20 mouse cellular contexts compared by ENCODE assay signal in the genomic region with DNA sequence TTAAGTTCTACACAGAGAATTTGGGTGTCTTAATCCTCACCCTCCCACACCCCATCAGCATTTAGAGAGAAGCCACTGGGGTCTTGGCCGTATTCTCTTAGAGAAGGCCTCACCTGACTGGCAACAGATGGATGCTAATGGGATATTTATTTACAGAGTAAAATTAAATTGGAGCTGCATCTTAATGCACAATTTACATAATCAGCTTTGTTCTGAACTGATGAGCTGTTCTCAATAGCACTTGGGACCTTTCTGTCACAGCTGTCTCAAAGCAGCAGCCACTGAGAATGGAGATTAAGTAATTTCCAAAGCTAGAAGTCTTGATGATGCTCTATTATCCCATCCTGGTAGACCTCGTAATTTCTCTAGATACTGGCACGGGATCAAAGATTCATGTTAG. TPM values are rescaled to one million over a fixed set of nuclear protein-coding genes. Genes with fewer than 3 reads are reported as not detected.
DNase-seq lines count a peak whose midpoint lies in the region; ATAC-seq and TF ChIP-seq lines count a peak whose summit lies in the region.
"Had no signal": no experiment of that assay in that cellular context is flagged by ENCODE, and none has a peak within 500 bp of the region (broad histone marks: within the 10 kb centered on the region; RNA-seq: fewer than 3 reads in every experiment).

No protein-coding gene starts in this region.

- WGBS in midbrain, embryonic 11.5 days: 65% methylated on average over 3 of the region's 3 CpGs
- 75% methylated on average over 3 of the region's 3 CpGs for WGBS in midbrain, embryonic 10.5 days
- WGBS in forebrain, embryonic 15.5 days: 9% methylated on average over 3 of the region's 3 CpGs
- WGBS in midbrain, embryonic 12.5 days: 41% methylated on average over 3 of the region's 3 CpGs
- WGBS in neural tube, embryonic 15.5 days: 20% methylated on average over 3 of the region's 3 CpGs

- no peaks in the 10 kb centered on the region for H3K36me3 ChIP-seq in midbrain, embryonic 11.5 days (ENCODE audit: control insufficient read depth, insufficient read depth, low read length)
- H3K36me3 ChIP-seq in midbrain, embryonic 10.5 days: no peaks in the 10 kb centered on the region
- H3K36me3 ChIP-seq in forebrain, embryonic 15.5 days: no peaks in the 10 kb centered on the region
- no peaks in the 10 kb centered on the region for H3K36me3 ChIP-seq in midbrain, embryonic 12.5 days
- H3K36me3 ChIP-seq in neural tube, embryonic 15.5 days: no peaks in the 10 kb centered on the region
- H3K36me3 ChIP-seq: heart, embryonic 10.5 days had no signal

- no peak overlapping the region for H3K4me3 ChIP-seq in midbrain, embryonic 11.5 days (ENCODE audit: low read depth, low read length)
- H3K4me3 ChIP-seq in midbrain, embryonic 10.5 days: no peak overlapping the region
- H3K4me3 ChIP-seq in forebrain, embryonic 15.5 days: no peak overlapping the region
- no peak overlapping the region for H3K4me3 ChIP-seq in midbrain, embryonic 12.5 days
- no peak overlapping the region for H3K4me3 ChIP-seq in neural tube, embryonic 15.5 days (replicated peaks)
- H3K4me3 ChIP-seq in gastrocnemius, adult 2 months: no peak overlapping the region
- H3K4me3 ChIP-seq: heart, embryonic 10.5 days; megakaryocyte, embryonic 14.5 days had no signal

- DNase-seq in midbrain, embryonic 11.5 days (ENCODE audit: low spot score, missing footprints): no peak
- no peak for DNase-seq in midbrain, embryonic 10.5 days (ENCODE audit: low spot score)
- DNase-seq in gastrocnemius, adult 2 months: no peak
- no peak for DNase-seq in embryo, embryonic 10 days (ENCODE audit: low spot score)
- DNase-seq: gastrocnemius, postnatal 25 days had no signal

- no peak overlapping the region for H3K27ac ChIP-seq in midbrain, embryonic 11.5 days (ENCODE audit: low read depth, low read length)
- H3K27ac ChIP-seq in midbrain, embryonic 10.5 days (replicated peaks): no peak overlapping the region
- peak overlapping the region; percentile 79 for H3K27ac ChIP-seq in forebrain, embryonic 15.5 days (replicated peaks)
- H3K27ac ChIP-seq in midbrain, embryonic 12.5 days (replicated peaks): peak overlapping the region; percentile 35
- H3K27ac ChIP-seq in neural tube, embryonic 15.5 days (replicated peaks): peak overlapping the region; percentile 63
- no peak overlapping the region for H3K27ac ChIP-seq in gastrocnemius, adult 2 months
- H3K27ac ChIP-seq: heart, embryonic 10.5 days had no signal

- H3K9ac ChIP-seq in midbrain, embryonic 11.5 days (ENCODE audit: low read length): no peak overlapping the region
- no peak overlapping the region for H3K9ac ChIP-seq in forebrain, embryonic 15.5 days (replicated peaks)
- no peak overlapping the region for H3K9ac ChIP-seq in midbrain, embryonic 12.5 days (replicated peaks)
- H3K9ac ChIP-seq in neural tube, embryonic 15.5 days (replicated peaks): no peak overlapping the region

- intact Hi-C loops in gastrocnemius, adult 2 months (cut with DNase I): no loop called here

- H3K27me3 ChIP-seq in midbrain, embryonic 11.5 days (ENCODE audit: control insufficient read depth, insufficient read depth, low read length): no peaks in the 10 kb centered on the region
- no peaks in the 10 kb centered on the region for H3K27me3 ChIP-seq in midbrain, embryonic 10.5 days (ENCODE audit: low read depth, poor library complexity, severe bottlenecking)
- H3K27me3 ChIP-seq in forebrain, embryonic 15.5 days: no peaks in the 10 kb centered on the region
- H3K27me3 ChIP-seq in midbrain, embryonic 12.5 days: peaks cover 8% of the 10 kb centered on the region; the same call in 1 of the 2 replicates
- 0 out of 2 replicates have a peak, but pooled peaks cover 4% of the 10 kb centered on the region for H3K27me3 ChIP-seq in neural tube, embryonic 15.5 days (replicated peaks)

- TF ChIP-seq CTCF in gastrocnemius, adult 2 months (IDR thresholded peaks at IDR 0.05): no peak

- H3K9me3 ChIP-seq in midbrain, embryonic 11.5 days (ENCODE audit: control insufficient read depth, low read length): no peaks in the 10 kb centered on the region
- no peaks in the 10 kb centered on the region for H3K9me3 ChIP-seq in midbrain, embryonic 10.5 days (replicated peaks)
- H3K9me3 ChIP-seq in forebrain, embryonic 15.5 days: no peaks in the 10 kb centered on the region
- no peaks in the 10 kb centered on the region for H3K9me3 ChIP-seq in midbrain, embryonic 12.5 days
- H3K9me3 ChIP-seq in neural tube, embryonic 15.5 days (replicated peaks): no peaks in the 10 kb centered on the region
- H3K9me3 ChIP-seq: heart, embryonic 10.5 days had no signal

- peak; percentile 27; the same call in 1 of the 2 replicates for ATAC-seq in midbrain, embryonic 11.5 days (ENCODE audit: low FRiP score)
- ATAC-seq in forebrain, embryonic 15.5 days (replicated peaks): peak; percentile 74
- ATAC-seq in midbrain, embryonic 12.5 days (ENCODE audit: low FRiP score, low read depth): peak; percentile 56
- ATAC-seq in neural tube, embryonic 15.5 days (ENCODE audit: low FRiP score): 0 out of 2 replicates have a peak, but pooled peaks have one; percentile 39
- ATAC-seq: intestine, embryonic 16.5 days had no signal

- 0 out of 2 replicates have a peak, but pooled peaks cover 2% of the 10 kb centered on the region for H3K4me1 ChIP-seq in midbrain, embryonic 11.5 days (ENCODE audit: control insufficient read depth, insufficient read depth, low read length)
- H3K4me1 ChIP-seq in midbrain, embryonic 10.5 days: peaks cover 16% of the 10 kb centered on the region
- peaks cover 24% of the 10 kb centered on the region for H3K4me1 ChIP-seq in forebrain, embryonic 15.5 days
- H3K4me1 ChIP-seq in midbrain, embryonic 12.5 days: peaks cover 21% of the 10 kb centered on the region
- peaks cover 23% of the 10 kb centered on the region for H3K4me1 ChIP-seq in neural tube, embryonic 15.5 days
- H3K4me1 ChIP-seq: megakaryocyte, embryonic 14.5 days had no signal

- H3K4me2 ChIP-seq in midbrain, embryonic 11.5 days: no peak overlapping the region
- no peak overlapping the region for H3K4me2 ChIP-seq in forebrain, embryonic 15.5 days (replicated peaks)
- H3K4me2 ChIP-seq in midbrain, embryonic 12.5 days (replicated peaks): no peak overlapping the region
- no peak overlapping the region for H3K4me2 ChIP-seq in neural tube, embryonic 15.5 days

RNA-seq across cellular contexts. Expression of gene Spert, which starts 26.6 kb away (rescaled TPM):
- polyA plus RNA-seq in midbrain, embryonic 11.5 days (2014; fragmentation: Nextera tagmentation; extraction: Ambion mirVana): not detected in 2 replicates
- not detected in 2 replicates for polyA plus RNA-seq in midbrain, embryonic 10.5 days (2016; fragmentation: Nextera tagmentation; extraction: Ambion mirVana)
- not detected in 2 replicates for polyA plus RNA-seq in forebrain, embryonic 15.5 days (2015; fragmentation: Nextera tagmentation; extraction: Ambion mirVana)
- polyA plus RNA-seq in midbrain, embryonic 12.5 days (2016; fragmentation: Nextera tagmentation; extraction: Ambion mirVana): not detected in 2 replicates
- polyA plus RNA-seq in neural tube, embryonic 15.5 days (2015; fragmentation: Nextera tagmentation; extraction: Ambion mirVana): not detected in 2 replicates
- total RNA-seq in gastrocnemius, adult 2 months (2021): not detected
- total RNA-seq: gastrocnemius, postnatal 25 days; heart, postnatal 14 days; layer of hippocampus, postnatal 14 days; left cerebral cortex, postnatal 25 days; liver, adult 2 months; neutrophil, adult 5-6 weeks had no signal
- polyA plus RNA-seq: C2C12; cortical plate, adult 2 months; embryonic facial prominence, embryonic 14.5 days; heart, embryonic 10.5 days; intestine, embryonic 16.5 days; liver, adult 2 months; lung, embryonic 16.5 days had no signal

Comparison
In these comparisons a context has a peak if more than half of its experiments do, and no peak if none do; other contexts are left out.
1. H3K27ac ChIP-seq: peak in forebrain, embryonic 15.5 days (single experiment), midbrain, embryonic 12.5 days (single experiment) and neural tube, embryonic 15.5 days (single experiment); none in midbrain, embryonic 11.5 days (single experiment), midbrain, embryonic 10.5 days (single experiment) and gastrocnemius, adult 2 months (single experiment).
2. Peak in every context shown above with its lines, with median percentiles within 50 percentile points of each other: ATAC-seq.